Mouse (Mus musculus) CD4-positive, CD25-positive, alpha-beta regulatory T cell, adult 9 weeks (primary cell): ENCODE data around the gene 9930104L06Rik. TPM values are rescaled to one million over a fixed set of nuclear protein-coding genes. Genes with fewer than 3 reads are reported as not detected.

Source experiments
- polyA plus RNA-seq: library from polyadenylated mRNA; unstranded; fragments of 100-300 nt; shearing (Covaris generic); gene quantifications from one replicate; pipeline ENCODE4 v1.2.1, GENCODE M21; 2017

The 9930104L06Rik gene
- 19.3 TPM for polyA plus RNA-seq

DNA sequence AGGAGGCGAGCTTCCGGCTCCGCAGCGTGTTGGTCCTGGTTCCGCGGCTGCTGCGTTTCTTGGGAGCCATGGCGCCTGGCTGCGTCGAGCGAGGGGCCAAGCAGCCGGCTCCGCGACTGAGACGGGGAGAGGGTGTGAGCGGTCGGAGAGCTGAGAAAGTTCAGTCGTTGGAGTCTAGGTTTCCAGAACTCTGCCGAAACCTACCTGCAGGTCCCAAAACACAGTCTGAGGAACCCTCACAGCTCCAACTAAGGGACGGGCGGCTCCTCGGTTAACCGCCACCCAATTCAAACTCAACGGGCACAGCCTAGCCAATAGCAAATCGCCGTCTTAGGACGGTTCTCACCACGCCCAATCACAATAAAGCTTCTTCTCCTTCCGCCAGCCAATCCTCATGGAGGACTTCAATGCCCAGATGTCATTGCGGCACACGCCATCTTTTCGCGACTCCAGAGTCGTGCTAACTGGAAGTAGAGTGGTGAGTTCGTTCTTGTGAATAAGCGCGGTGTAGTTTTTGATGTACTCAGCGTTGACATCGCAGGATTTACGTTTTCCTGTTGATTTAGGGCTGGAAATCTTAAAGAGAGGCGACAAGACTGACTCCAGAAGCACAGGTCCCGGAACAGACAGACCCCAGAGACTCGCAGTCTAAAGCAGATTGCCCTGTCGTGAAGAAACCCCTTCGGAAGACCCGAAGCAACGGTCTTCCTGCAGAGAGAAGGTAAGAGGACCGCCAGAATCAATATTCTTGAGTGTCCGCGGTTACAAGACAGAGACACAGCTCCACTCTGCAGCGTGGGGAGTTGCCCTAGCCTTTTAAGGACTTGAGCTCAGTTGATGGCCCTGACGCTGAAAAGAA, at the start of gene 9930104L06Rik:
9930104L06Rik (plus strand) TSS at position 436 of the 859 bp plus-strand sequence.

DNA sequence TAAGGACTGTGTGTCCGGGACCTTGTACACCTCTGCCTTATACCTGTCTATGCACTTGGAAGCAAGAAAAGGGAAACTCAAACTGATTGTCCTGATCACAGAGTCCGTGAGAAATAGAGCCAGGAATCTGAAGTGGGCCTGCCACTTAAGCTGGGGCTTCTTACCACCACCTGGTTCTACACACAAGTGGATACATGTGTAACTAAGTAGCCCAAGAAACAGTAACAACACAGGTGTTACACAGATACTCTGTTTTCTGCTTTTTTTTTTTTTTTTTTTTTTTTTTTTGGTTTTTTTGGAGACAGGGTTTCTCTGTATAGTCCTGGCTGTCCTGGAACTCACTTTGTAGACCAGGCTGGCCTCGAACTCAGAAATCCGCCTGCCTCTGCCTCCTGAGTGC, 2.4 kb downstream of the 9930104L06Rik start, which contains the start of gene Cdca8:
Cdca8 (minus strand) TSS at position 101 of the 400 bp plus-strand sequence.

DNA sequence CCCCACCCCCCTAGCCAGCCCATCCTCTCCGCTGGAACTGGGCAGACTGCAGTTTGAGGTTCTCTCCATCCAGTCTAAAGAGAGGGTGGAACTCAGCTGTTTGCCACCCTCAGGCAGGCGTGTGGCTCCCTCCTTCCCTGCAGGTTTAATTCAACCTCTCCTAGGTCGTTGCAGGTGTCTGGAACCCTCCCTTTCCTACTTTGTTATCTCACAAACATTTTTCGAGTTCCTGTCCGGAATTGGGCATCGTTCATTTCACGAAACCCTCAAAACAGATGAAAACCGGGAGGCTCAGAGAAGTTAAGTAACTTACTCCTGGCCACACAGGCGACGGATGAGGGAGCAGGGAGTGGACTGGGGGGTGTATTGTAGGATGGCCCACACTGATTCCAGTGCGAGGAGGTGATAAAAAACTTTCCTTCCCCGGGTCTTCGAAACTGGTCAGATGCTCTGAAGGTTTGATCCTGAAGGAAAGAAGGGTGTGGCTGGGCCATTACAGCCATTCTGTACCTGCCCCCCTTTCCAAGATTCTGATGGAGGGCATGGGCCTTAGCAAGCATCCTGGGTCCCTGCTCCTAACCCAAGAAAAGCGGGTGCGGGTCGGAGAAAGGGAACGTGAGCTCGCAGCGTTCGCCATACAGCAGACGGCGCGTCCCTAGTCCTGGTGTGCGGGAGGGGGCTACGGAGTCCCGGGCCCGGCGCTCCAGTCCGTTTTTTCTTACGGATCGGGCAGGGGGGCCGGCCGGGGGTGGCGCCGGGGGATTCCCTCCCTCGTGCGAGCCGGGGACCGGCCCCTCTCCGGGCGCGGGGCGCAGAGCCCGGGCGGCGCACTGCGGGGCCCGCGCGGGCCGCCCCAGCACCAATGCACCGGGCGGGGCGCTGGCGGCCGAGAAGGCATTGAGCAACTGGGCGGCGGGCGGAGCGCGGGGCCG, 49.1 kb downstream of the 9930104L06Rik start, which contains the start of gene Rspo1:
Rspo1 (plus strand) TSS at position 760 of the 932 bp plus-strand sequence.

Other genes with a start within 250 kb of the 9930104L06Rik start
- 76.9 TPM for gene Utp11, start 243.4 kb upstream of the 9930104L06Rik start, polyA plus RNA-seq
- 0.82 TPM for gene Fhl3, start 236.3 kb upstream of the 9930104L06Rik start, polyA plus RNA-seq
- 141 TPM for gene Sf3a3, start 222.3 kb upstream of the 9930104L06Rik start, polyA plus RNA-seq
- gene Inpp5b, start 195.2 kb upstream of the 9930104L06Rik start, polyA plus RNA-seq = 151 TPM
- gene Mtf1, start 134.9 kb upstream of the 9930104L06Rik start, polyA plus RNA-seq = 26.5 TPM
- 2.3 TPM for gene Yrdc, start 86.4 kb upstream of the 9930104L06Rik start, polyA plus RNA-seq
- gene 1110065P20Rik, start 85.9 kb upstream of the 9930104L06Rik start, polyA plus RNA-seq = 4.4 TPM
- 0.24 TPM for gene Maneal, start 74.9 kb upstream of the 9930104L06Rik start, polyA plus RNA-seq
- not detected for gene Epha10, start 56.1 kb upstream of the 9930104L06Rik start, polyA plus RNA-seq
- gene Cdca8, start 2.3 kb downstream of the 9930104L06Rik start, polyA plus RNA-seq = 11.3 TPM
- not detected for gene Rspo1, start 49.4 kb downstream of the 9930104L06Rik start, polyA plus RNA-seq
- gene Gnl2, start 79.5 kb downstream of the 9930104L06Rik start, polyA plus RNA-seq = 104 TPM
- not detected for gene Dnali1, start 128.7 kb downstream of the 9930104L06Rik start, polyA plus RNA-seq
- gene Snip1, start 129.6 kb downstream of the 9930104L06Rik start, polyA plus RNA-seq = 10.7 TPM
- 55.0 TPM for gene Meaf6, start 148.1 kb downstream of the 9930104L06Rik start, polyA plus RNA-seq
- gene Zc3h12a, start 190.8 kb downstream of the 9930104L06Rik start, polyA plus RNA-seq = 31.2 TPM